Mouse (Mus musculus): ENCODE results near the gene Prr29.
"Not testable (repeated sequence)": the region's sequence is repeated elsewhere in the genome, so short reads cannot be mapped to it uniquely, and the experiment has no call there.

Prr29 gene

GRCm38 (mm10) chr11:106365366-106365765 lies at the start of gene Prr29:
Gene Prr29, plus strand, starts transcription at chr11:106365472.
- DNase-seq (ENCODE audit: low spot score), result no peak

DNA sequence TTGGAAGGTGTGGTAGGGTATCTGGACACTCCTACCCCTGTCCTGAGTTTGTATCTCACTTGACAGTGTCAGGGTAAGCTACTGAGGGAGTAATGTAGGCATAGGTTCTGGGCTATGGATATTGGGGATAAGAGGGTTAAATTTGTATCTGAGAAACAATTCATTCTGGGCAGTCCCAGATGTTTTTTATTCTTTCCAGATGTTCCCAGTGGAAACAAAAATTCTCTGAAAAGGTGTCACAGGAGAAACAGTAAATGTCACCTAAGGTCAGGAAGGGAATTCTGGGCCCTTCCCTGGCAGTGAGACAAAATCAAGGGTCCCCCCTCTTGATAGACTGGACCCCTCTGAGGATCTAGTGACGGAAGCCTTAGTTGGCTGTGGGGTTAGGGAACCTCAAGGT lies 48.9 kb upstream of the Prr29 start:
- no peak for DNase-seq (ENCODE audit: low spot score)

- DNase-seq (ENCODE audit: low spot score), result no peak
These were observed 47.5 kb upstream of the Prr29 start for GRCm38 (mm10) chr11:106317801-106318200.

GRCm38 (mm10) chr11:106318406-106319366 lies 46.6 kb upstream of the Prr29 start:
- no peak for DNase-seq (ENCODE audit: low spot score)

DNA sequence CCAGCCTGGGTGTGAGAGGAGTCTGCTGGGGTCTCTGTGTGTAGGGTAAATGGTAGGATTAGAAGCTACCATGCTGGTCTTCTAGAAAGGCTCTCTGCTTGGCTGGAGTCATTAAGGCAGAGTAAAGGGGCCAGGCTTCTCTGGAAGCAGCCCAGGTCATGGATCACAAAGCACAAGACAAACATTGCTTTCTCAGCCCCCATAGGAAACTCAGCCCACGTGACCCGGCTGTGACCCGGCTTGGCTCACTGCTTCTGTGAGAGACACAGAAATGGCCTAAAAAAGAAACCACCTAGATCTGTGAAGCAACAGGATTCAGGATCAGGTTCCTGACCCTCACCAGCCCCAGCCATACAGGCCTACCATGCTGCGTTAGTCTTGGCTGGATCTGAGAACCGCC lies 40.4 kb upstream of the Prr29 start:
- no peak for DNase-seq (ENCODE audit: low spot score)

DNA sequence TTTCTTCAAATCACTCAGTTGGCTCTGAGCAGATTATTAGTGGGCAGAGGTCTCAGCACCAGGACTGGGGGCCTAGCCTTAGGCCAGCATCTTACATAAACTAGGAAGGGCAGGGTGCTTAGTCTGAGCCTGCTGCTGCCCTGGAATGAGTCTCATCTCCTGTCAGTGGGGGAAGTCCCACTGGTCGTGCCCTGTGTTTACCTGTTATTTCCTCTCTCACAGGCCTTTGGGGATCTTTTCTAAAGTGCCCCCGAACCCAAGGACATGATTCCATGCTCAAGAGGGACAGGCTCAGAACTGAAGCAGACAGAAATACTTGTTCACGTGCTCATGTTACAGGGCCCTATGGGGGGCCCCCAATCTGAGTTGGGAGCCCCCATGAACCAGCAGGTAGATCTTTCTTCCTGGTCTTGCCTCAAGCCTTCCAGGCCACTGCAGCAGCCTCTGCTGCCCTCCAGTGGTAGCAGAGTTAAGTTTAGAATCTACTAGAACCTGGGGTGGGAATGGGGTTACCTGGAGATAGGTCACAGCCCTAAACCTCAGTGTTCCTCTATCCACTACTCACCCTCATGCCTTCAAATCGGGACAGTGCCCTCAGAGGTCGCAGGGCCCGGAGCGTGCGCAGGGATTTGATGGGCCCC lies 39.6 kb upstream of the Prr29 start:
- no peak for DNase-seq (ENCODE audit: low spot score)

GRCm38 (mm10) chr11:106326475-106326874 lies 38.8 kb upstream of the Prr29 start:
- no peak for DNase-seq (ENCODE audit: low spot score)

- DNase-seq (ENCODE audit: low spot score), result no peak
These were observed 36.8 kb upstream of the Prr29 start for GRCm38 (mm10) chr11:106328521-106328920.

- no peak for DNase-seq (ENCODE audit: low spot score)
These were observed 36.1 kb upstream of the Prr29 start for GRCm38 (mm10) chr11:106329128-106329527.

DNA sequence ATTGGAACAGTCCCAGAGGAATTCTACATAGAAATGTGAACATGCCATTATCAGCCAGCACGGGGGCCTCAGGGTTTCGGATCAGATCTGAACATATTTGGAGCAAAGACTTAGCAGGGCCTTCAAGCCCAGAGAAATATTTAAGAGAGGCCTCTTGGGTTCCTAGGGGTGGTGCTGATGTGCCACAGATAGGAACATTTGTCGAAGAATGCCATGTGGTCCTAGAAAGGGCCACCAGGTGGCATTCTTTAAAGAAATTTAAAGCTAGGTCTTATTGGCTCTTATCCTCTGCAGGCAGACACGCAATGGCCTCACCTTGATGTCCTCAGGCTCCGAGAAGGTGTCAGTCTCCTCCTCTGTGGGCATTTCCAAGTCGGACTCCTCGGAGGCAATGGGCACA lies 35.6 kb upstream of the Prr29 start:
- no peak for DNase-seq (ENCODE audit: low spot score)

DNA sequence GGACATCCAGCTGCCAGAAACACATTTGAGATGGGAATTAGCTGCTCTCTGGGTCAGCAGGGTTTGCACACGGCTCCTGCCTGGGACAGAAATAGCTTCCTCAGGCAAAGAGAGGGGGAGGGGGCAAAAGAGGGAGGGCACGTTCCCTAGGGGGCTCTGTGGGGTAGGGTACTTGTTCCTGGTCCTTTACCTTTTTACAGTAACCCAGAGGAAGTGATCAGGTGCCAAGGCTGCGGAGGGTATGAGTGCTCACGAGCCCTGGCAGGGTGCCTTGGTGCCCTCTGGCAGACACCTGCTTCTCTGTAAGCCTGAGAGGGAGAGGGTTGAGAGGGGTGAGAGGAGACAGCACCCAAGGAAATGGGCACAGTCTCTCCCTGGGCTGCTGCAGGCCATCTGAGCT lies 32.8 kb upstream of the Prr29 start:
- no peak for DNase-seq (ENCODE audit: low spot score)

DNA sequence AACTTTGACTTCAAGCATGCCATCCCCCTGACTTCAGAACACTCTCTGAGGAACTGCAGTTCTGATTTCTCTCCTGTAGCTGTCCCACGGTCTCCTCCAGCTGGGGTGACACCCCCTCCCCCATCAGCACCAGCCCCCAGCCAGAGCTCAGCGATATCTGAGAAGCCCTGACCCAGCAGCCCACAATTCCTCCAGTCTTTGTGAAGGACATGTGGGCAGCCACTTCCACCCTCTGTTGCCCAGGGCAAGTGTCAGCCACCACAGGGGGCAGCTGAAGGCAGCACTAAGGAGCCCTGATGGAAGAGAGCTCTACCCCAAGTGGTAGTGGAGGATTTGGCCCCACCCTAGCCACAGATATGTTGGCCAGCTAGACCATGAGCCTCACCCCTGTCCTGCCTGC lies 31.2 kb upstream of the Prr29 start:
- DNase-seq (ENCODE audit: low spot score), result no peak

- DNase-seq (ENCODE audit: low spot score), result no peak
These were observed 27.2 kb upstream of the Prr29 start for GRCm38 (mm10) chr11:106338029-106338428.

GRCm38 (mm10) chr11:106338870-106339269 lies 26.4 kb upstream of the Prr29 start:
- DNase-seq (ENCODE audit: low spot score), result no peak

DNA sequence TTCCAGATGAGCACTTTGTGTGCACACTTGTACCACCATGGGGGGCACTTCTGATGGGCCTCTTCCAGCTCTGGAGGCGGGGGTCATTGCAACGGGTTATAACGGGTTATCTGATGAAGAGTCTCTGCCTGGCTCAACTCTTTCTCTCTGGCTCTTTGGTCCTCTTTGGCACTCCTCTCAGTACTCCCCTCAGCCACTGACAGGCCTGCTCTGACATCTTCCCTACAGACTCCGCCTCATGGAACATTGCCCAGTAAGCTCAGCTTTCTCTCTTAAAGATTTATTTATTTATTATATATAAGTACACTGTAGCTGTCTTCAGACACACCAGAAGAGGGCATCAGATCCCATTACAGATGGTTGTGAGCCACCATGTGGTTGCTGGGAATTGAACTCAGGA lies 25.9 kb upstream of the Prr29 start:
- not testable (repeated sequence) for DNase-seq (ENCODE audit: low spot score)

GRCm38 (mm10) chr11:106340990-106341520 lies 24.2 kb upstream of the Prr29 start:
- no peak for DNase-seq (ENCODE audit: low spot score)

DNA sequence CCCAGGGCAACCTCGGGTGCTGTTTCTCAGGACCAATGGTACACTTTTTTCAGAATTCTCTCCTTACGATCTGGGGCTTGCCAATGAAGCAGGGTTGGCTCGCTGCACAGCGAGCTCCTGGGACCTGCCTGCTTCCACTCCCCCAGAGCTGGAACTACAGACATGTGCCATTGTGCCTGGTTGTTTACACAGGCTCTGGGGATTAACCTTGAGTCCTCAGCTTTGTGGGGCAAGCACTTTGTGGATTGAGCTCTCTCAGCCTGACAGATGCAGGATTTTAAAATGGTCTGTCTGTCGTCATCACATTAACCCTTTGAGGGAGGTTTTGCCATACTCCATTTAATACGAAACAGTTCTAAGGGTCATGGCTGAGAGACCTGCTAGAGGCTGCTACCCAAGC lies 20.4 kb upstream of the Prr29 start:
- DNase-seq (ENCODE audit: low spot score), result no peak

GRCm38 (mm10) chr11:106349772-106350171 lies 15.5 kb upstream of the Prr29 start:
- no peak for DNase-seq (ENCODE audit: low spot score)

GRCm38 (mm10) chr11:106350853-106351252 lies 14.4 kb upstream of the Prr29 start:
- DNase-seq (ENCODE audit: low spot score), result no peak

DNA sequence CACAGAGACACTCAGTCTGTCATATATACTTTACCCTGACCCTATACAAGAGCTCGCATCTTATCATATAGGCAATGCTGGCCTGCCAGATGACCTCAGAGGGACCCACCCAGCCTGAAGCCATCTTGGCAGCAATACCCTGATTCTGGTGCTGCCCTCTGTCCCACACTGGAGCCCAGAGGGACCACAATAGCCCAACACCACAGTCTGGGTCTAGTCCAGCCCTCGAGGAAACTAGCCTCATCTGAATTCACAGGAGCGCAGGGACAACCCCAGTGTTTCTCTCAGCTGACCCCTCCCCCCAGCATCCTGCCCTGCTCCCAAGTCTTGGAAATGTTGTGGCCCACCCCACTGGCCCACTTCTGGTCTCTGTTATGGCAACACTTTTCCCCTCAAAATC lies 14.0 kb upstream of the Prr29 start:
- no peak for DNase-seq (ENCODE audit: low spot score)

DNA sequence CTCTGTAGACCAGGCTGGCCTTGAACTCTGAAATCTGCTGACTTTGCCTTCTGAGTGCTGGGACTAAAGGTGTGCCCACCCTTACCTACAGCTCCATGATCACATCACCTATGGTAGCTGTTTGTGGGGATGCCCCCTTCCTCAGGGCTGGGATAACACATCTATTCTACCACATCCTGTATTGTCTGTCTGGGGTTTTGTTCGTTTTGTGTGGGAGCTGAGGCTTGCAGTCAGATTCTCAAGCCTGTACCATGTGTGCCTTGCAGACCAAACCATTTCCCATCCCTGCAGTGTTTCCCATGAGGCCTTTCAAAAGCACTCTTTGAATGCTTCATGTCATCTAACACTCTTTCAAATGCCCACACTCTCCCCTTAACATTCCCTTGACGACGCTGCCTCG lies 13.3 kb upstream of the Prr29 start:
- no peak for DNase-seq (ENCODE audit: low spot score)

DNA sequence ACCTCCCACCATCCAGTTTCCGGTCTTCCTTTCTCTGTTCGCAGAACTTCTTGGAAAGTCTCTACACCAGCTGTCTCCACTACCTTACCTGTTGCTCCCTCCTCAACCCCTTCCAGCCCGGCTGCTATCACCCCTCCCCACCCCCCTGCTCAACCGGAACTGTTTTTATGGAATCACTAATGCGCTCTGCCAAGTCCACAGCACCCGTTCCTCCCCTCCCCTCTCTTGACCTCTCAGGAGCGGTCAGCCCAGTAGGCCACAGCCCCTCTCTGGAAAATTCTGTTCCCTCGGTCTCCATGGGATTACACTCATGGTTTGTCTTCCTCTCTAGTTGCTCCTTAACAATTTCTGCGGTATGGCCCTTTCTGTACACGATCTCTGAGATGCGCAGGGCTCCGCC lies 12.1 kb upstream of the Prr29 start, which contains the start of gene Scn4a:
Scn4a (minus strand) TSS at position 101 of the 400 bp plus-strand sequence.
- no peak for DNase-seq (ENCODE audit: low spot score)

- no peak for DNase-seq (ENCODE audit: low spot score)
These were observed 11.1 kb upstream of the Prr29 start for GRCm38 (mm10) chr11:106354181-106354580.
